31 mouse cellular contexts compared by ENCODE assay signal in the genomic region with DNA sequence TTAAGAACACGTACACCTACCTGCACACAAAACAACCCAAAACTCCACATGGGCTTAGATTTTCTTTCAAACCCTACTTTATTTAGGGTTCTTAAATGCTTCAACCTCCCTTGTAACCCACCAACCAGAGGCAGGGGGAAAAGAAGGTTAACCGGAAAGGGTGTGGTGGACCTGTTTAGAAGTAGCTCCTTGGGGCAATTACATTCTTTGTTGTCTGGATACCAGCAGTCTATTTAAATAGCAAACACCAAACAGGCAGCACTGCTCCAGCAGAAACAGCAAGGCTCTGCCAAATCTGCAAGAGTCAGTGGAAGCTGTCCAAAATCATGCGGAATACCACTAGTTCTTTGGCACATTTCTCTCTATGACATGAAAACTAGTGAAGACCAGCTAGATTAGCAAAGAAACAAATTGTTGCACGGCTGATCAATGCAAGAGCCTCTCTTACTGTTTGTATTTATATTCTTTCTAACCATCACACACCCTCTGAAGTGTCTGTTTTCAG.
DNase-seq lines count a peak whose midpoint lies in the region; ATAC-seq and TF ChIP-seq lines count a peak whose summit lies in the region.
"Had no signal": no experiment of that assay in that cellular context is flagged by ENCODE, and none has a peak within 500 bp of the region (broad histone marks: within the 10 kb centered on the region; RNA-seq: fewer than 3 reads in every experiment).

No protein-coding gene starts in this region.

- H3K4me2 ChIP-seq in lung, embryonic 14.5 days = no peak overlapping the region
- H3K4me2 ChIP-seq: forebrain, embryonic 12.5 days; heart, embryonic 11.5 days; hindbrain, embryonic 13.5 days; limb, embryonic 12.5 days; liver, embryonic 11.5 days; midbrain, embryonic 13.5 days; neural tube, embryonic 15.5 days had no signal

- no peaks in the 10 kb centered on the region for H3K4me1 ChIP-seq in heart, adult 2 months (ENCODE audit: control insufficient read depth, insufficient read depth, low read length)
- H3K4me1 ChIP-seq in lung, embryonic 14.5 days (ENCODE audit: insufficient read depth) = no peaks in the 10 kb centered on the region
- H3K4me1 ChIP-seq: forebrain, embryonic 12.5 days; limb, embryonic 12.5 days; neural tube, embryonic 15.5 days had no signal

- no peaks in the 10 kb centered on the region for H3K27me3 ChIP-seq in heart, adult 2 months (ENCODE audit: control insufficient read depth, insufficient read depth, low read length)
- H3K27me3 ChIP-seq in lung, embryonic 14.5 days (ENCODE audit: insufficient read depth, low read length) = no peaks in the 10 kb centered on the region
- H3K27me3 ChIP-seq: forebrain, embryonic 12.5 days; hindbrain, embryonic 13.5 days; limb, embryonic 12.5 days; midbrain, embryonic 13.5 days; neural tube, embryonic 15.5 days had no signal

- no peak for TF ChIP-seq CTCF in heart, adult 2 months (IDR thresholded peaks at IDR 0.05)
- no peak for TF ChIP-seq CTCF in lung, embryonic 14.5 days (IDR thresholded peaks at IDR 0.05; ENCODE audit: low read depth)

- TF ChIP-seq POLR2A in heart, adult 2 months (IDR thresholded peaks at IDR 0.05; ENCODE audit: insufficient read depth, low read depth, low read length) = no peak

- no peak for ATAC-seq in lung, embryonic 14.5 days (ENCODE audit: insufficient read depth)
- ATAC-seq: activated CD4-positive, CD25-positive, alpha-beta regulatory T cell, adult 4 months; intestine, embryonic 16.5 days; liver, postnatal 0 days; lung, postnatal 0 days; midbrain, embryonic 13.5 days had no signal

- H3K9ac ChIP-seq in heart, adult 2 months (ENCODE audit: low read depth, low read length) = no peak overlapping the region
- no peak overlapping the region for H3K9ac ChIP-seq in lung, embryonic 14.5 days
- H3K9ac ChIP-seq: forebrain, embryonic 12.5 days; hindbrain, embryonic 13.5 days; limb, embryonic 12.5 days; liver, postnatal 0 days; midbrain, embryonic 13.5 days; neural tube, embryonic 15.5 days had no signal

- no peak for TF ChIP-seq EP300 in heart, adult 2 months (IDR thresholded peaks at IDR 0.05; ENCODE audit: insufficient read depth, low read depth, low read length)

- H3K27ac ChIP-seq in heart, adult 2 months = no peak overlapping the region
- no peak overlapping the region for H3K27ac ChIP-seq in lung, embryonic 14.5 days (ENCODE audit: low read depth)
- H3K27ac ChIP-seq: forebrain, embryonic 12.5 days; gastrocnemius, adult 2 months; hindbrain, embryonic 13.5 days; kidney, postnatal 0 days; layer of hippocampus, adult 2 months; limb, embryonic 12.5 days; macrophage; midbrain, embryonic 13.5 days; neural tube, embryonic 15.5 days had no signal

- no peaks in the 10 kb centered on the region for H3K36me3 ChIP-seq in heart, adult 2 months (ENCODE audit: control insufficient read depth, insufficient read depth, low read length)
- no peaks in the 10 kb centered on the region for H3K36me3 ChIP-seq in lung, embryonic 14.5 days (ENCODE audit: insufficient read depth)
- H3K36me3 ChIP-seq: forebrain, embryonic 12.5 days; hindbrain, embryonic 13.5 days; limb, embryonic 12.5 days; midbrain, embryonic 13.5 days; neural tube, embryonic 15.5 days had no signal

- H3K4me3 ChIP-seq in heart, adult 2 months = no peak overlapping the region
- no peak overlapping the region for H3K4me3 ChIP-seq in lung, embryonic 14.5 days (ENCODE audit: low read depth, low read length)
- H3K4me3 ChIP-seq: forebrain, embryonic 12.5 days; gastrocnemius, adult 2 months; hindbrain, embryonic 13.5 days; layer of hippocampus, adult 2 months; limb, embryonic 12.5 days; midbrain, embryonic 13.5 days; neural tube, embryonic 15.5 days had no signal

- WGBS in heart, adult 2 months = 70% methylated on average over 4 of the region's 4 CpGs
- WGBS in lung, embryonic 14.5 days = 85% methylated on average over 4 of the region's 4 CpGs

- peak; percentile 23 to 66 for DNase-seq in cerebellum, postnatal 14 days
- DNase-seq in cerebellum, postnatal 4 days (ENCODE audit: low spot score in 2 of 2) = no peak
- peak; percentile 6 to 10 for DNase-seq in heart, postnatal 10 days
- no peak for DNase-seq in heart, adult 2 months
- DNase-seq in lung, embryonic 14.5 days = peak; percentile 23
- no peak for DNase-seq in lung, postnatal 4 days
- DNase-seq in ZHBTc4 (ENCODE audit: low read depth, low spot score) = peak; percentile 62
- DNase-seq in kidney, postnatal 36 days = no peak
- DNase-seq: adrenal gland, adult 2 months; cerebellum, adult 8-10 months; gastrocnemius, adult 2 months; gastrocnemius, postnatal 36 days; heart, postnatal 4 days; liver, postnatal 0 days; retina, postnatal 1 day; spleen, adult 18-20 months; thymus, adult 18-20 months; thymus, postnatal 36 days had no signal

- intact Hi-C loops in heart, postnatal 10 days (cut with DNase I) = no loop called here
- intact Hi-C loops in heart, adult 2 months (cut with DNase I) = no loop called here

- H3K79me2 ChIP-seq in heart, adult 2 months (replicated peaks; ENCODE audit: control insufficient read depth, insufficient read depth, low read length) = no peaks in the 10 kb centered on the region

- no peaks in the 10 kb centered on the region for H3K9me3 ChIP-seq in lung, embryonic 14.5 days (ENCODE audit: low read depth, low read length)
- H3K9me3 ChIP-seq: forebrain, embryonic 12.5 days; hindbrain, embryonic 13.5 days; limb, embryonic 12.5 days; midbrain, embryonic 13.5 days; neural tube, embryonic 15.5 days had no signal

Comparison
In these comparisons a context has a peak if more than half of its experiments do, and no peak if none do; other contexts are left out.
1. DNase-seq: peak in cerebellum, postnatal 14 days (2 of 2), heart, postnatal 10 days (2 of 2), lung, embryonic 14.5 days (single experiment) and ZHBTc4 (single experiment); none in cerebellum, postnatal 4 days (0 of 2), heart, adult 2 months (0 of 2), lung, postnatal 4 days (0 of 2) and kidney, postnatal 36 days (0 of 2).